Mouse (Mus musculus) gastrocnemius, postnatal 10 days (tissue): ENCODE measurements around the gene Lgals9. TPM values are rescaled to one million over a fixed set of nuclear protein-coding genes. Genes with fewer than 3 reads are reported as not detected.

Experiments used
- DNase-seq: peaks from one replicate; pipeline ENCODE4 v3.0.0; 2021; ENCODE audit warnings: mixed read lengths
- long read RNA-seq, 2 experiments: library from polyadenylated mRNA; stranded (forward); transcript quantifications; one replicate each; pipeline ENCODE4 v2.0.0; 2021
- total RNA-seq, 2 experiments: library from RNA; stranded (reverse); gene quantifications; 2 replicates each; pipeline ENCODE4 v1.2.3; 2021

Gene Lgals9
- 10 to 100 TPM; 21.6 to 25.8 TPM for total RNA-seq
- long read RNA-seq, experiment 1, transcript Lgals9-202 (10 exons, 1,520 nt): major isoform, 14 of 24 reads
- long read RNA-seq, experiment 1, partial matches to known transcripts: 7 of 24 reads
- long read RNA-seq, experiment 1, other reads (novel, unspliced or antisense): 3 of 24 reads
- long read RNA-seq, experiment 2, transcript Lgals9-202 (10 exons, 1,520 nt): major isoform, 11 of 14 reads
- long read RNA-seq, experiment 2, partial matches to known transcripts: 2 of 14 reads
- long read RNA-seq, experiment 2, other reads (novel, unspliced or antisense): 0 of 14 reads

GRCm38 (mm10) chr11:78984483-78985177 is at the start of gene Lgals9:
TSS of gene Lgals9 (minus strand) at chr11:78984946.
- DNase-seq: peak; percentile 57

GRCm38 (mm10) chr11:79033636-79034035 is 48.9 kb upstream of the Lgals9 start:
- DNase-seq: no peak

GRCm38 (mm10) chr11:79033021-79033420 is 48.3 kb upstream of the Lgals9 start:
- no peak for DNase-seq

- no peak for DNase-seq
Observed at GRCm38 (mm10) chr11:79031452-79031746, 46.7 kb upstream of the Lgals9 start.

GRCm38 (mm10) chr11:79030570-79031451 is 46.1 kb upstream of the Lgals9 start:
- peak; percentile 97 for DNase-seq

GRCm38 (mm10) chr11:79023751-79024150 is 39.0 kb upstream of the Lgals9 start:
- no peak for DNase-seq

- no peak for DNase-seq
Observed at GRCm38 (mm10) chr11:79023342-79023741, 38.6 kb upstream of the Lgals9 start.

- DNase-seq: no peak
Observed at GRCm38 (mm10) chr11:79022836-79023235, 38.1 kb upstream of the Lgals9 start.

- DNase-seq: no peak
Observed at GRCm38 (mm10) chr11:79020535-79021045, 35.8 kb upstream of the Lgals9 start.

- peak; percentile 60 for DNase-seq
Observed at GRCm38 (mm10) chr11:79019839-79020534, 35.2 kb upstream of the Lgals9 start.

GRCm38 (mm10) chr11:79018954-79019704 is 34.4 kb upstream of the Lgals9 start:
- DNase-seq: peak; percentile 82

GRCm38 (mm10) chr11:79017161-79017606 is 32.4 kb upstream of the Lgals9 start:
- DNase-seq: no peak

GRCm38 (mm10) chr11:79016236-79016635 is 31.5 kb upstream of the Lgals9 start:
- peak; percentile 54 for DNase-seq

- DNase-seq: no peak
Observed at GRCm38 (mm10) chr11:79015660-79016215, 31.0 kb upstream of the Lgals9 start.

- no peak for DNase-seq
Observed at GRCm38 (mm10) chr11:79014602-79015325, 30.0 kb upstream of the Lgals9 start.

GRCm38 (mm10) chr11:79013806-79014205 is 29.1 kb upstream of the Lgals9 start:
- no peak for DNase-seq

GRCm38 (mm10) chr11:79013056-79013455 is 28.3 kb upstream of the Lgals9 start:
- no peak for DNase-seq

GRCm38 (mm10) chr11:79012529-79012928 is 27.8 kb upstream of the Lgals9 start:
- DNase-seq: no peak

- DNase-seq: no peak
Observed at GRCm38 (mm10) chr11:79008891-79009290, 24.1 kb upstream of the Lgals9 start.
